Mouse (Mus musculus) kidney, postnatal 10 days (tissue): ENCODE results near the gene 1700029I15Rik.

ENCODE experiments used
- DNase-seq: peaks from one replicate; pipeline ENCODE4 v3.0.0; 2021; ENCODE audit warnings: mixed read lengths

1700029I15Rik gene

GRCm38 (mm10) chr2:92427882-92428281 lies 45.5 kb downstream of the 1700029I15Rik start:
- peak; percentile 86 for DNase-seq

- DNase-seq = no peak
Observed at GRCm38 (mm10) chr2:92430089-92430488, 47.8 kb downstream of the 1700029I15Rik start.

GRCm38 (mm10) chr2:92430723-92431541 lies 48.6 kb downstream of the 1700029I15Rik start:
- peak; percentile 71 for DNase-seq

- peak; percentile 35 for DNase-seq
Observed at GRCm38 (mm10) chr2:92431611-92432179, 49.4 kb downstream of the 1700029I15Rik start.

GRCm38 (mm10) chr2:92432299-92433295 lies 50.3 kb downstream of the 1700029I15Rik start:
- DNase-seq = peak; percentile 90

GRCm38 (mm10) chr2:92433578-92434374 lies 51.4 kb downstream of the 1700029I15Rik start, which contains the start of gene Cry2:
Gene Cry2, minus strand, starts transcription at chr2:92434043.
- DNase-seq = peak; percentile 99

- no peak for DNase-seq
Observed at GRCm38 (mm10) chr2:92434375-92434745, 52.0 kb downstream of the 1700029I15Rik start.

GRCm38 (mm10) chr2:92435023-92435422 lies 52.7 kb downstream of the 1700029I15Rik start:
- DNase-seq = no peak
